Mouse (Mus musculus): ENCODE data around the gene Slc39a11. TPM values are rescaled to one million over a fixed set of nuclear protein-coding genes. Genes with fewer than 3 reads are reported as not detected.
A peak's percentile ranks its signal among the peaks of the same experiment; 100 is the strongest.

Slc39a11 gene
- polyA plus RNA-seq, 1 experiment from 2014 or later = 12.5 TPM

GRCm38 (mm10) chr11:113266706-113267105 lies 383.2 kb downstream of the Slc39a11 start:
- DNase-seq (ENCODE audit: low spot score) (no peak), ATAC-seq (replicated peaks; ENCODE audit: insufficient number of reproducible peaks, low FRiP score, low TSS enrichment, low read depth) (no peak)
- H3K4me1 ChIP-seq (ENCODE audit: control insufficient read depth, insufficient read depth, low read length) = no peaks in the 10 kb centered on the region
- no peaks in the 10 kb centered on the region for H3K27me3 ChIP-seq (ENCODE audit: control insufficient read depth, insufficient read depth, low read length)
- no peaks in the 10 kb centered on the region for H3K9me3 ChIP-seq (replicated peaks; ENCODE audit: control insufficient read depth, low read length)
- H3K27ac ChIP-seq (replicated peaks; ENCODE audit: low read depth, low read length) = no peak overlapping the region
- no peak overlapping the region for H3K9ac ChIP-seq (replicated peaks; ENCODE audit: low read length)
- H3K4me2 ChIP-seq (ENCODE audit: low read depth, low read length) = no peak overlapping the region
- H3K4me3 ChIP-seq (ENCODE audit: low read depth, low read length) = no peak overlapping the region
- no peaks in the 10 kb centered on the region for H3K36me3 ChIP-seq (replicated peaks; ENCODE audit: control insufficient read depth, insufficient read depth, low read depth, low read length)
- 42% methylated on average over 4 of the region's 4 CpGs for WGBS

GRCm38 (mm10) chr11:113265567-113265966 lies 384.3 kb downstream of the Slc39a11 start:
- Histone ChIP-seq H3K27me3 (ENCODE audit: control insufficient read depth, insufficient read depth, low read length) (no peaks in the 10 kb centered on the region), H3K4me1 (ENCODE audit: control insufficient read depth, insufficient read depth, low read length) (no peaks in the 10 kb centered on the region), H3K36me3 (replicated peaks; ENCODE audit: control insufficient read depth, insufficient read depth, low read depth, low read length) (no peaks in the 10 kb centered on the region), H3K4me3 (ENCODE audit: low read depth, low read length) (no peak overlapping the region), H3K4me2 (ENCODE audit: low read depth, low read length) (no peak overlapping the region), H3K27ac (replicated peaks; ENCODE audit: low read depth, low read length) (no peak overlapping the region), H3K9ac (replicated peaks; ENCODE audit: low read length) (no peak overlapping the region), H3K9me3 (replicated peaks; ENCODE audit: control insufficient read depth, low read length) (no peaks in the 10 kb centered on the region)
- 73% methylated on average over 3 of the region's 3 CpGs for WGBS
- DNase-seq (ENCODE audit: low spot score) (no peak), ATAC-seq (replicated peaks; ENCODE audit: insufficient number of reproducible peaks, low FRiP score, low TSS enrichment, low read depth) (no peak)

GRCm38 (mm10) chr11:113263971-113264370 lies 385.9 kb downstream of the Slc39a11 start:
- H3K4me3 ChIP-seq (ENCODE audit: low read depth, low read length) = no peak overlapping the region
- no peaks in the 10 kb centered on the region for H3K27me3 ChIP-seq (ENCODE audit: control insufficient read depth, insufficient read depth, low read length)
- H3K27ac ChIP-seq (replicated peaks; ENCODE audit: low read depth, low read length) = no peak overlapping the region
- no peaks in the 10 kb centered on the region for H3K9me3 ChIP-seq (replicated peaks; ENCODE audit: control insufficient read depth, low read length)
- DNase-seq (ENCODE audit: low spot score) (no peak), ATAC-seq (replicated peaks; ENCODE audit: insufficient number of reproducible peaks, low FRiP score, low TSS enrichment, low read depth) (no peak)
- H3K9ac ChIP-seq (replicated peaks; ENCODE audit: low read length) = no peak overlapping the region
- no peaks in the 10 kb centered on the region for H3K36me3 ChIP-seq (replicated peaks; ENCODE audit: control insufficient read depth, insufficient read depth, low read depth, low read length)
- no peak overlapping the region for H3K4me2 ChIP-seq (ENCODE audit: low read depth, low read length)
- no peaks in the 10 kb centered on the region for H3K4me1 ChIP-seq (ENCODE audit: control insufficient read depth, insufficient read depth, low read length)
- WGBS = 85% methylated on average over 7 of the region's 7 CpGs

- 28% methylated on average over 8 of the region's 8 CpGs for WGBS
- ATAC-seq (replicated peaks; ENCODE audit: insufficient number of reproducible peaks, low FRiP score, low TSS enrichment, low read depth) = no peak
- H3K4me2 ChIP-seq (ENCODE audit: low read depth, low read length) = no peak overlapping the region
Observed at GRCm38 (mm10) chr11:113262062-113262461, 387.8 kb downstream of the Slc39a11 start.

GRCm38 (mm10) chr11:113261421-113261820 lies 388.5 kb downstream of the Slc39a11 start:
- Histone ChIP-seq H3K4me2 (ENCODE audit: low read depth, low read length) (no peak overlapping the region), H3K27me3 (ENCODE audit: control insufficient read depth, insufficient read depth, low read length) (no peaks in the 10 kb centered on the region), H3K4me3 (ENCODE audit: low read depth, low read length) (no peak overlapping the region), H3K9ac (replicated peaks; ENCODE audit: low read length) (no peak overlapping the region), H3K4me1 (ENCODE audit: control insufficient read depth, insufficient read depth, low read length) (no peaks in the 10 kb centered on the region), H3K27ac (replicated peaks; ENCODE audit: low read depth, low read length) (no peak overlapping the region), H3K9me3 (replicated peaks; ENCODE audit: control insufficient read depth, low read length) (no peaks in the 10 kb centered on the region), H3K36me3 (replicated peaks; ENCODE audit: control insufficient read depth, insufficient read depth, low read depth, low read length) (no peaks in the 10 kb centered on the region)
- no peak for ATAC-seq (replicated peaks; ENCODE audit: insufficient number of reproducible peaks, low FRiP score, low TSS enrichment, low read depth)
- WGBS = 73% methylated on average over 4 of the region's 4 CpGs
- DNase-seq (ENCODE audit: low spot score) = no peak

More at GRCm38 (mm10) chr11:113262062-113262461, 387.8 kb downstream of the Slc39a11 start:
- Histone ChIP-seq H3K36me3 (replicated peaks; ENCODE audit: control insufficient read depth, insufficient read depth, low read depth, low read length) (no peaks in the 10 kb centered on the region), H3K9me3 (replicated peaks; ENCODE audit: control insufficient read depth, low read length) (no peaks in the 10 kb centered on the region), H3K27me3 (ENCODE audit: control insufficient read depth, insufficient read depth, low read length) (no peaks in the 10 kb centered on the region), H3K27ac (replicated peaks; ENCODE audit: low read depth, low read length) (no peak overlapping the region), H3K9ac (replicated peaks; ENCODE audit: low read length) (no peak overlapping the region), H3K4me3 (ENCODE audit: low read depth, low read length) (no peak overlapping the region), H3K4me1 (ENCODE audit: control insufficient read depth, insufficient read depth, low read length) (no peaks in the 10 kb centered on the region)
- peak; percentile 65 for DNase-seq (ENCODE audit: low spot score)

- Histone ChIP-seq H3K4me1 (ENCODE audit: control insufficient read depth, insufficient read depth, low read length) (peaks cover 6% of the 10 kb centered on the region), H3K9me3 (replicated peaks; ENCODE audit: control insufficient read depth, low read length) (no peaks in the 10 kb centered on the region), H3K4me2 (ENCODE audit: low read depth, low read length) (no peak overlapping the region), H3K36me3 (replicated peaks; ENCODE audit: control insufficient read depth, insufficient read depth, low read depth, low read length) (no peaks in the 10 kb centered on the region), H3K27me3 (ENCODE audit: control insufficient read depth, insufficient read depth, low read length) (no peaks in the 10 kb centered on the region), H3K4me3 (ENCODE audit: low read depth, low read length) (no peak overlapping the region), H3K9ac (replicated peaks; ENCODE audit: low read length) (no peak overlapping the region), H3K27ac (replicated peaks; ENCODE audit: low read depth, low read length) (no peak overlapping the region)
- 67% methylated on average over 14 of the region's 14 CpGs for WGBS
- ATAC-seq (replicated peaks; ENCODE audit: insufficient number of reproducible peaks, low FRiP score, low TSS enrichment, low read depth) (0 out of 2 replicates have a peak, but pooled peaks have one; percentile 32), DNase-seq (ENCODE audit: low spot score) (no peak)
Observed at GRCm38 (mm10) chr11:113259712-113260382, 390.0 kb downstream of the Slc39a11 start.

GRCm38 (mm10) chr11:113258016-113258415 lies 391.9 kb downstream of the Slc39a11 start:
- DNase-seq (ENCODE audit: low spot score) (no peak), ATAC-seq (replicated peaks; ENCODE audit: insufficient number of reproducible peaks, low FRiP score, low TSS enrichment, low read depth) (no peak)
- WGBS = 80% methylated on average over 6 of the region's 6 CpGs
- no peak overlapping the region for H3K4me3 ChIP-seq (ENCODE audit: low read depth, low read length)
- H3K36me3 ChIP-seq (replicated peaks; ENCODE audit: control insufficient read depth, insufficient read depth, low read depth, low read length) = no peaks in the 10 kb centered on the region
- H3K9me3 ChIP-seq (replicated peaks; ENCODE audit: control insufficient read depth, low read length) = no peaks in the 10 kb centered on the region
- no peaks in the 10 kb centered on the region for H3K27me3 ChIP-seq (ENCODE audit: control insufficient read depth, insufficient read depth, low read length)
- no peak overlapping the region for H3K4me2 ChIP-seq (ENCODE audit: low read depth, low read length)
- peaks cover 6% of the 10 kb centered on the region for H3K4me1 ChIP-seq (ENCODE audit: control insufficient read depth, insufficient read depth, low read length)
- no peak overlapping the region for H3K9ac ChIP-seq (replicated peaks; ENCODE audit: low read length)
- no peak overlapping the region for H3K27ac ChIP-seq (replicated peaks; ENCODE audit: low read depth, low read length)

GRCm38 (mm10) chr11:113254653-113255052 lies 395.2 kb downstream of the Slc39a11 start:
- no peak for ATAC-seq (replicated peaks; ENCODE audit: insufficient number of reproducible peaks, low FRiP score, low TSS enrichment, low read depth)
- Histone ChIP-seq H3K27me3 (ENCODE audit: control insufficient read depth, insufficient read depth, low read length) (no peaks in the 10 kb centered on the region), H3K4me3 (ENCODE audit: low read depth, low read length) (no peak overlapping the region), H3K36me3 (replicated peaks; ENCODE audit: control insufficient read depth, insufficient read depth, low read depth, low read length) (no peaks in the 10 kb centered on the region), H3K4me2 (ENCODE audit: low read depth, low read length) (no peak overlapping the region), H3K27ac (replicated peaks; ENCODE audit: low read depth, low read length) (no peak overlapping the region), H3K4me1 (ENCODE audit: control insufficient read depth, insufficient read depth, low read length) (peaks cover 6% of the 10 kb centered on the region), H3K9ac (replicated peaks; ENCODE audit: low read length) (peak overlapping the region; percentile 28; the same call in 1 of the 2 replicates), H3K9me3 (replicated peaks; ENCODE audit: control insufficient read depth, low read length) (no peaks in the 10 kb centered on the region)
- no peak for DNase-seq (ENCODE audit: low spot score)
- WGBS = 28% methylated on average over 6 of the region's 6 CpGs

Data from embryonic facial prominence, embryonic 11.5 days (tissue).